Mouse (Mus musculus) brain, adult 2 months (tissue): Measurements from ENCODE around the gene Kptn.

Experiments
- DNase-seq: peaks from one replicate; pipeline ENCODE4 v3.0.0; 2011; ENCODE audit warnings: low read depth, low spot score

Kptn gene

GRCm38 (mm10) chr7:16160702-16161101 lies 41.0 kb downstream of the Kptn start:
- DNase-seq = peak; percentile 68

- DNase-seq = no peak
These were observed 41.6 kb downstream of the Kptn start for GRCm38 (mm10) chr7:16161302-16161701.

- DNase-seq = peak; percentile 49
These were observed 42.3 kb downstream of the Kptn start for GRCm38 (mm10) chr7:16162036-16162435.

GRCm38 (mm10) chr7:16172141-16172581 lies 52.5 kb downstream of the Kptn start:
- DNase-seq = peak; percentile 80

- DNase-seq = no peak
These were observed 53.0 kb downstream of the Kptn start for GRCm38 (mm10) chr7:16172586-16173140.

GRCm38 (mm10) chr7:16173146-16173545 lies 53.5 kb downstream of the Kptn start:
- DNase-seq = no peak

GRCm38 (mm10) chr7:16174597-16175541 lies 55.2 kb downstream of the Kptn start, which contains the start of gene Meis3:
TSS of gene Meis3 (plus strand) at chr7:16175090.
- DNase-seq = peak; percentile 82

- DNase-seq = peak; percentile 9
These were observed 55.8 kb downstream of the Kptn start for GRCm38 (mm10) chr7:16175542-16175931.
